Mouse (Mus musculus): Measurements from ENCODE around the gene Cpm. TPM values are rescaled to one million over a fixed set of nuclear protein-coding genes. Genes with fewer than 3 reads are reported as not detected.
A peak's percentile ranks its signal among the peaks of the same experiment; 100 is the strongest.

The Cpm gene
- polyA plus RNA-seq, 1 experiment from 2014 or later = 43.6 TPM

DNA sequence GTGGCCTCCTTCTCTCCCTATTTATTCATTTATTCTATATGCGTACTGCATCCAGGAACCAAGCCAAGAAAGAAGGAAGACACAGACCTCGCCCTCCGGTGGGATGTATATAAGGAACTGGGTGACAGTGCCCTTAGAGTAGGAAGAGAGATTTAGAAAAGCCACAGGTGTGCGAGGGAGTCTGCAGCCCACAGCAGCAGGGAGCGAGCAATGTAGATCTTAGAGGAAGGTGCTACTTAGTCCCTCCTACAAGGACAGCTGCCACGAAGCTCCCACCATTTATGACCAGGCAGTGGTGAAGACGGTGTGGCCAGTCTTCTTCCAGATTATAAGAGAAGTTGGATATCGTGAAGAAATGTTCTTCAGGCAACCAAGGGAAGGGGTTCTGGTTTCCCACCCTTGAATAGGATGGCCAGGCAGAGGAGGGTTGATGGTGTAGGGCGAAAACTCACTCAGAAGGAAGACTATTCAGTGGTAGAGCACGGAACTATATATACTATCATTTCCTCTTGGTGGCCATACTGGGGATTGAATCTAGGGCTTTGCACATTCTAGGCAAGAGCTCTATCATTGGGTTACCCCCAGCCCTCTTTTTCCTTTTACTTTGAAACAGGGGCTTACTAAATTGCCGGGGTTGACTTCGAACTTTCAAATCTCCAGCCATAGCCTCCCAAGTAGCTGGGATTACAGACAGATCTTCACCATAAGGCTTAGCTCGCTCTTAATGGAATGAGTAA lies 42.8 kb downstream of the Cpm start:
- Histone ChIP-seq H3K4me2 (ENCODE audit: low read depth, low read length) (no peak overlapping the region), H3K9me3 (ENCODE audit: control insufficient read depth, low read length) (no peaks in the 10 kb centered on the region), H3K4me3 (ENCODE audit: low read depth, low read length) (no peak overlapping the region), H3K9ac (ENCODE audit: low read depth, low read length) (no peak overlapping the region), H3K4me1 (ENCODE audit: control insufficient read depth, insufficient read depth, low read length) (peaks cover 8% of the 10 kb centered on the region; the same call in 1 of the 2 replicates), H3K36me3 (ENCODE audit: control insufficient read depth, insufficient read depth, low read length) (no peaks in the 10 kb centered on the region), H3K27ac (replicated peaks; ENCODE audit: low read depth, low read length) (no peak overlapping the region), H3K27me3 (replicated peaks; ENCODE audit: control insufficient read depth, insufficient read depth, low read length) (no peaks in the 10 kb centered on the region)
- ATAC-seq (ENCODE audit: low read depth) (no peak), DNase-seq (ENCODE audit: low spot score) (no peak)
- 82% methylated on average over 13 of the region's 13 CpGs for WGBS

GRCm38 (mm10) chr10:117672693-117673092 lies 43.4 kb downstream of the Cpm start:
- no peaks in the 10 kb centered on the region for H3K9me3 ChIP-seq (ENCODE audit: control insufficient read depth, low read length)
- WGBS = 22% methylated on average over 7 of the region's 7 CpGs
- H3K4me3 ChIP-seq (ENCODE audit: low read depth, low read length) = no peak overlapping the region
- H3K27ac ChIP-seq (replicated peaks; ENCODE audit: low read depth, low read length) = no peak overlapping the region
- ATAC-seq (ENCODE audit: low read depth) (peak; percentile 53), DNase-seq (ENCODE audit: low spot score) (peak; percentile 88)
- H3K4me1 ChIP-seq (ENCODE audit: control insufficient read depth, insufficient read depth, low read length) = peaks cover 8% of the 10 kb centered on the region; the same call in 1 of the 2 replicates
- H3K4me2 ChIP-seq (ENCODE audit: low read depth, low read length) = no peak overlapping the region
- H3K27me3 ChIP-seq (replicated peaks; ENCODE audit: control insufficient read depth, insufficient read depth, low read length) = no peaks in the 10 kb centered on the region
- H3K9ac ChIP-seq (ENCODE audit: low read depth, low read length) = no peak overlapping the region
- no peaks in the 10 kb centered on the region for H3K36me3 ChIP-seq (ENCODE audit: control insufficient read depth, insufficient read depth, low read length)

DNA sequence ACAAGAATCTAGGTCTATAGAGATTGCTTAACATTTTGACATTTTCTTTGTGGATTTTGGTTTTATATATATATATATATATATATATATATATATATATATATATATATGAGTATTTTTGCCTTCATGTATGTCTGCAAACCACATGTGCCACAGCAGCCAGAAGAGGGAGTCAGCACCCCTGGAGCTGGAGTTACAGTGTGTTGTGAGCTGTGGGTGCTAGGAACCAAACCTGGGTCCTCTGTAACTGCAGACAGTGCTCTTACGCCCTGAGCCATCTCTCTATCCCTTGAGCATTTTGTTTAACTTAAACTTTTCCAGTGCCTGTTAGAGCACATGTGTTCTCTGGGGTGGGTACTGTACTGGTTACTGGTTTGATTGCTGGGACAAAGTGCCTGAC lies 44.6 kb downstream of the Cpm start:
- WGBS = 96% methylated on average over 1 of the region's 1 CpGs
- ATAC-seq (ENCODE audit: low read depth) = no peak
- H3K9ac ChIP-seq (ENCODE audit: low read depth, low read length) = no peak overlapping the region

DNA sequence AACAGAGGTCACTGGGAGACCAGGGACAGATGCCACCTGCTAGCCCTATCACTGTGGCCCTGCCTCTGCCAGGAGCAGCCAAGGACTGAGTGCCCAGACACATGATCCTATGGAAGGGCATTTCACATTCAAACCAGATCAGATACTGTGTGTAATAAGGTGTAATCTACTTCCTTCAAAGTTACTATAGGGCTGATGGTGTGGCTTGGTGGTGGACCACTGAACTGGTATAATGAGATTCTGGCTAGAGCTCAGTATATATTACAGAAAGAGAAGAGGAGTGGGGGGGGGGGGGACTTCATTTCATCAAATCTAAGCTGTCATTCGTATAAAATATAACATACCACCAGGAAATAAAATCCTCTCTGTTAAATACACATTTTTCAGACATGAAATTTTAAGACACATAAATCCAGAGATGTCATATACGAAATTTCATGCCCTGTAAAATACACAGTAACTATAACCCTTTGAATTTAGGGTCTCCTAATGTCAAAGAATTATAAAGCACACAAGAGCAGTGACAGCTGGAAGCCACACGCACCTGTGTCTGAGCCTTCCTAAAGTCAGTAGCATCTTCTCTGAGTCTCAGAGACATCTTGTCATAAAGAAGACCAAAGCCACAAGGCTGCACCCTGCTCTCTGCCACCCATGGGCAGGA lies 45.2 kb downstream of the Cpm start:
- H3K27me3 ChIP-seq (replicated peaks; ENCODE audit: control insufficient read depth, insufficient read depth, low read length) = no peaks in the 10 kb centered on the region
- H3K4me1 ChIP-seq (ENCODE audit: control insufficient read depth, insufficient read depth, low read length) = peaks cover 4% of the 10 kb centered on the region; the same call in 1 of the 2 replicates
- no peak for ATAC-seq (ENCODE audit: low read depth)
- H3K36me3 ChIP-seq (ENCODE audit: control insufficient read depth, insufficient read depth, low read length) = no peaks in the 10 kb centered on the region
- DNase-seq (ENCODE audit: low spot score) = no peak
- no peak overlapping the region for H3K4me2 ChIP-seq (ENCODE audit: low read depth, low read length)
- WGBS = 75% methylated on average over 3 of the region's 3 CpGs
- no peak overlapping the region for H3K4me3 ChIP-seq (ENCODE audit: low read depth, low read length)
- no peak overlapping the region for H3K9ac ChIP-seq (ENCODE audit: low read depth, low read length)
- no peak overlapping the region for H3K27ac ChIP-seq (replicated peaks; ENCODE audit: low read depth, low read length)
- no peaks in the 10 kb centered on the region for H3K9me3 ChIP-seq (ENCODE audit: control insufficient read depth, low read length)

More for the DNA sequence above, 44.6 kb downstream of the Cpm start:
- no peak overlapping the region for H3K4me3 ChIP-seq (ENCODE audit: low read depth, low read length)
- no peak overlapping the region for H3K4me2 ChIP-seq (ENCODE audit: low read depth, low read length)
- no peak for DNase-seq (ENCODE audit: low spot score)
- H3K27me3 ChIP-seq (replicated peaks; ENCODE audit: control insufficient read depth, insufficient read depth, low read length) = no peaks in the 10 kb centered on the region
- H3K27ac ChIP-seq (replicated peaks; ENCODE audit: low read depth, low read length) = no peak overlapping the region
- no peaks in the 10 kb centered on the region for H3K36me3 ChIP-seq (ENCODE audit: control insufficient read depth, insufficient read depth, low read length)
- no peaks in the 10 kb centered on the region for H3K9me3 ChIP-seq (ENCODE audit: control insufficient read depth, low read length)
- peaks cover 8% of the 10 kb centered on the region; the same call in 1 of the 2 replicates for H3K4me1 ChIP-seq (ENCODE audit: control insufficient read depth, insufficient read depth, low read length)

DNA sequence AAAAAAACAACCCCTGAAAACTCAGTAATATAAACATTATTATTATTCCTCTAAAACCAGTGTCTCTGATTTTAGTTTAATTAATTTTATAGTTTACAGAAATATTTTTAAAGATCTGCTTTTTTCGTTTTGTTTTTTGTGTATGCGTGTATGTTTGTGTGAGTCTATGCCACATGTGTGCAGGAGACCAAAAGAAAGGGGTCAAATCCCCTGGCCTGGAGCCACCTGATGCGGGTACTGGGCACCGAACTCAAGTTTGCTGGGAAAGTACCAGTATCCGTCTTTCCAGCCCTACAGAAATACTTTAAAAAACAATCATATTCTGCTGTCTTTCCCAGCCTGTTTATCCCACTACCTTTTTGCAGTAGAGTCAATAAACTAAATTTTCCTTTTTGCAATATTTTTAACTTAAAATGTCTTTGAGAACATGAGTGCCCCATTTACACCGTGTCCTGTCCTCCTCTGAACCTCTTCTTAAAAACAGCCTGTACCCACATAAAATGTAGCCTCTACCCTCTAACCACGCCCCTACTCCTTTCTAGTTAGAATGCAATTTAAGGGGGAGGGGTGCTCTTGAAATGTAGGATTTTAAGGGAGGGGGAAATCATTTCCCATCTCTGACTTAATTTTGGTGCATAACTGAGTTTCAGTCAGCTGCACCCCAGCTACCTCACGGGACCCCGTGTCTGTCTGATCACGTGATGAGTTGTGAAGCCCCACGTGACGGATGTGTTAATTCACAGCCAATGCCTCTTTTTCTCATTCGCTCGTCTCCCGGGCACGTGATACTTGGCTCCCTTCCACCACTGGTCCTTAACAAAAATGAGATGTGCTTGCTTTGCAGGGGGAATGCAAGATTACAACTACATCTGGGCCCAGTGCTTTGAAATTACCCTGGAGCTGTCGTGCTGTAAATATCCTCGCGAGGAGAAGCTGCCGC lies 46.1 kb downstream of the Cpm start:
- H3K9me3 ChIP-seq (ENCODE audit: control insufficient read depth, low read length) = no peaks in the 10 kb centered on the region
- peak; percentile 58; the same call in 1 of the 2 replicates for ATAC-seq (ENCODE audit: low read depth)
- 30% methylated on average over 20 of the region's 20 CpGs for WGBS

GRCm38 (mm10) chr10:117676036-117676643 lies 46.8 kb downstream of the Cpm start:
- H3K9ac ChIP-seq (ENCODE audit: low read depth, low read length) = no peak overlapping the region
- H3K9me3 ChIP-seq (ENCODE audit: control insufficient read depth, low read length) = no peaks in the 10 kb centered on the region
- DNase-seq (ENCODE audit: low spot score) (no peak), ATAC-seq (ENCODE audit: low read depth) (peak; percentile 20; the same call in 1 of the 2 replicates)
- H3K27me3 ChIP-seq (replicated peaks; ENCODE audit: control insufficient read depth, insufficient read depth, low read length) = no peaks in the 10 kb centered on the region
- WGBS = 41% methylated on average over 19 of the region's 19 CpGs
- no peaks in the 10 kb centered on the region for H3K4me1 ChIP-seq (ENCODE audit: control insufficient read depth, insufficient read depth, low read length)
- no peak overlapping the region; the same call in 1 of the 2 replicates for H3K27ac ChIP-seq (replicated peaks; ENCODE audit: low read depth, low read length)
- peak overlapping the region; percentile 22 for H3K4me3 ChIP-seq (ENCODE audit: low read depth, low read length)
- H3K36me3 ChIP-seq (ENCODE audit: control insufficient read depth, insufficient read depth, low read length) = no peaks in the 10 kb centered on the region
- H3K4me2 ChIP-seq (ENCODE audit: low read depth, low read length) = peak overlapping the region; percentile 49

More for the DNA sequence above, 46.1 kb downstream of the Cpm start:
- no peaks in the 10 kb centered on the region for H3K36me3 ChIP-seq (ENCODE audit: control insufficient read depth, insufficient read depth, low read length)
- H3K4me2 ChIP-seq (ENCODE audit: low read depth, low read length) = peak overlapping the region; percentile 49
- peak overlapping the region; percentile 22 for H3K4me3 ChIP-seq (ENCODE audit: low read depth, low read length)
- no peaks in the 10 kb centered on the region for H3K4me1 ChIP-seq (ENCODE audit: control insufficient read depth, insufficient read depth, low read length)
- peak; percentile 91 for DNase-seq (ENCODE audit: low spot score)
- H3K27ac ChIP-seq (replicated peaks; ENCODE audit: low read depth, low read length) = no peak overlapping the region; the same call in 1 of the 2 replicates
- no peak overlapping the region for H3K9ac ChIP-seq (ENCODE audit: low read depth, low read length)
- H3K27me3 ChIP-seq (replicated peaks; ENCODE audit: control insufficient read depth, insufficient read depth, low read length) = no peaks in the 10 kb centered on the region

- WGBS = 29% methylated on average over 17 of the region's 17 CpGs
- ATAC-seq (ENCODE audit: low read depth) (no peak), DNase-seq (ENCODE audit: low spot score) (peak; percentile 85)
These were observed 47.5 kb downstream of the Cpm start for GRCm38 (mm10) chr10:117676644-117677313.

More at GRCm38 (mm10) chr10:117676644-117677313, 47.5 kb downstream of the Cpm start:
- Histone ChIP-seq H3K4me3 (ENCODE audit: low read depth, low read length) (peak overlapping the region; percentile 22), H3K9ac (ENCODE audit: low read depth, low read length) (no peak overlapping the region), H3K27ac (replicated peaks; ENCODE audit: low read depth, low read length) (no peak overlapping the region), H3K4me1 (ENCODE audit: control insufficient read depth, insufficient read depth, low read length) (no peaks in the 10 kb centered on the region), H3K9me3 (ENCODE audit: control insufficient read depth, low read length) (no peaks in the 10 kb centered on the region), H3K27me3 (replicated peaks; ENCODE audit: control insufficient read depth, insufficient read depth, low read length) (no peaks in the 10 kb centered on the region), H3K36me3 (ENCODE audit: control insufficient read depth, insufficient read depth, low read length) (no peaks in the 10 kb centered on the region), H3K4me2 (ENCODE audit: low read depth, low read length) (peak overlapping the region; percentile 49)

Measured in embryonic facial prominence, embryonic 14.5 days (tissue).